Mouse (Mus musculus) thymus, adult 2 months (tissue): ENCODE measurements at regions not wholly inside any gene's neighbourhood (a gene's known extent, or its start where the extent isn't known, plus 50 kb on each side); places are given as distances from the start of the nearest gene placed in this dataset.

Source experiments
- CTCF ChIP-seq: fragments of 200-500 bp; IDR thresholded peaks from 2 replicates; pipeline ENCODE4 v1.5.1; 2012; ENCODE audit warnings: mild to moderate bottlenecking, control low read depth, low read length, moderate library complexity, borderline replicate concordance; ENCODE audit not compliant: control insufficient read depth, poor library complexity, insufficient read depth; ENCODE audit errors: extremely low read depth
- POLR2A ChIP-seq: fragments of 200-500 bp; IDR thresholded peaks from 2 replicates; pipeline ENCODE4 v1.6.1; 2012; ENCODE audit warnings: mild to moderate bottlenecking, low read length, control low read depth, moderate library complexity; ENCODE audit not compliant: control insufficient read depth, poor library complexity, insufficient read depth; ENCODE audit errors: extremely low read depth

DNA sequence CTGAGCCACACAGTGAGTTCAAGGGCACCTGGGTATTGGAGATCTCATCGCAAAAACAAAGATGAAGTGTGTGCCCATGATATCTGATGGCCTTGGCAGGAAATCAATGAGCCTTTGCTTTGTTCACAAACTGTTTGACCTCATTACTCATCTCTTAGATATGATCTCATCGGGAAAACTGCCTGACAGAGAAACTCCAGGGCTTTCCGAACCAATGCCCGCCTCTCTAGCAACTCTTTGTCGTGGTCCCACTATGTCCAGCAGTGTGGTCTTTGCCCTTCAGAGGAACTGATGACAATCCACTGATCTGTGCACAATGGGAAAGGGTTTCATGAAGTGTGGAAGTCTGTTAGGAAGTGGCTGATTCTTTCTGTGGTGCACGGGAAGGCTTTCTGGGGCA is 247.2 kb upstream of the Far2 start:
- TF ChIP-seq CTCF (no peak), POLR2A (no peak)
